Mouse (Mus musculus): ENCODE measurements around the gene Vwa3b.
A peak's percentile ranks its signal among the peaks of the same experiment; 100 is the strongest.

Gene Vwa3b

DNA sequence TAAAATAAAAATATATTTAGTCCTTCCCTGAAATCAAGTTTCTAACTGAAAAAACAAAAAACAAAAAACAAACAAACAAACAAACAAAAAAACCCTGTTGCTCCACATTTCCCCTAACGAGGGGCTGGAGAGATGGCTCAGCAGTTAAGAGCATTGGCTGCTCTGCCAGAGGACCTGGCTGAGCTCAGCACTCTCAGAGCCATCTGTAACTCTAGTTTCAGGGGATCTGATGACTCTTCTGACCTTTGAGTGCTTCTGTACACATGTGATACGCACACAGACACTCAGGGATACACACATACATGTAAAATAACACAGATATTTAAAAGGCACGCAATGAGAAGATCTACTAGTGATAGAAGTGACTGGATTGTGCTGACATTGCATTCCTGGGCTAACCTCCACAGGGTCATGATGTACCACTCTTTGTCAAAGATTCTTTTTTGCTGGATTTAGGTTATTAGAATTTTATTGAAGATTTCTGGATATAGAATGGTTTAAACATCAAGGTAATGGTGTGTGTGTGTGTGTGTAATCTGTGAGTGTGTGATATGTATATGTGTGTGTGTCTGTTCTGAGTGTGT, 14.7 kb upstream of the Vwa3b start:
- no peak for DNase-seq

DNA sequence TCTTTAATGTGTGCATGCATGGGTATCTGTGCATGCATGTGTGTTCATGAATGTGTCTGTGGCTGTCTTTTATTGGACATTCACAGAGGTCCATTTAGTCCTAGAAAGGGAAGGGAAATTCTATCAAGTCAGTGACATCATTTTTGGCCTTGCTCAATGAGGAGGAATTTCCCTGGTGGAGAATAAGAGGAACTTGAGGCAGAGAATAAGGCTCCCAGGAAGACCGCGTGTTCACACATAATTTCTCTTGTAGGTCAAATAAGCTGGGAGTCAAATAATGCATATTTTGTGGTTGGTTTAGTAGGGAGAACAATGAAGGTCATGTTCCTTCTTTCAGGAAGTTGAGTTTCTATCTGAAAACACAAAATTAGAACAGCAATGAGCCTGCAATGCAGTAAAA, 13.4 kb upstream of the Vwa3b start:
- DNase-seq, result no peak

DNA sequence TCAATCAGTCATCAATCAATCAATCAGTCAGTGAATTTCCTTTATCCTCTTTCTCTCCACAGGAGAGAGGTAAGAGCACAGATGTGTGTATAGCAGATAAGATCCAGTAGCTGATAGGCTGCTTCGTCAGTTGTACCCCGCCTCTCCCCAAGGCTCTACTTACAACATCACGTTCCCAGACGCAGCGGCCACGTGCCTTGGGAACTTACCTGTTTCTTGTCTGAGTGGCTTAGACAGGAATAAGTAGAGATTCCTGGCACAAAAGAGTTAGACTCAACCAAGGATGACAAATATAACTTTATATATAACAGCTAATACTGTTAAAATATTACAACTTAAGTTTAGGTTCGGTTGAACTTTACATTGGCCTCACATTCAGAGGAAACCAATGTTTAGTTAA, 12.7 kb upstream of the Vwa3b start:
- no peak for DNase-seq

DNA sequence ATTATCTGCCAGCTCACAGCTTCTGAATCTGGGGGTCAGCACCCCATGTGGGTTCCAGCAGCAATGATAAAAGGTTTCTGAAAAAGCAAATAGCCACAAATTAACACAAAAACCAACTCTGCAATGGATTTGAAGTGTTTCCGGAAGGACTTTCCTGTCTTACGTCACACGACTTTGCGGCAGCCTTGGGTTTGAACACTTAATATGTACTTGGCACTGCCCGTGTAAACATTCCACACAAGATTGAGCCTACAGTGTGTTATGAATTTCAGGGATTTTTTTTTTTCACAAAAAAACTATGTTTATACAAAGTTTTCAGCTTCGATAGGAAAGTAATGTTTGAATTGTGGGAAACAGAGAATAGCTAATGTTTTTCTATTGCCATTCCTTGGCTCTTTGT, 7.4 kb upstream of the Vwa3b start:
- DNase-seq, result no peak

DNA sequence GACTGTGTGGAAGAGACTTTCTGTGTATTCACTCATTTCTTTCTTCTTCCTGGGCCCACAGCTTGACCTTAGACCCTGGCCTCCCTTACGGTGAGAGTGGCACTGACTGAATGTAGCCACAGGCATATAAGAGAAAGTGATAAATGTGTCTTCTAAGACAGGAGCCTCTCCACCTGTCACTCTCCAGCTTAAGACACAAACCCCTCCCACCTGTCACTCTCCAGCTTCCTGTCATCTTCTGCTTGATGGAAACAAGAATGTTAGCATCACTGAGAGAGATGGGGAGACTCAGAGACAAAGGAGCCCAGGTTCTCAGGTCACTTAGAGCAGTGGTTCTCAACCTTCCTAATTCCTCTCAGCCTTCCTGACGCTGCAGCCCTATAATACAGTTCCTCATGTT, 3.7 kb upstream of the Vwa3b start:
- no peak for DNase-seq

DNA sequence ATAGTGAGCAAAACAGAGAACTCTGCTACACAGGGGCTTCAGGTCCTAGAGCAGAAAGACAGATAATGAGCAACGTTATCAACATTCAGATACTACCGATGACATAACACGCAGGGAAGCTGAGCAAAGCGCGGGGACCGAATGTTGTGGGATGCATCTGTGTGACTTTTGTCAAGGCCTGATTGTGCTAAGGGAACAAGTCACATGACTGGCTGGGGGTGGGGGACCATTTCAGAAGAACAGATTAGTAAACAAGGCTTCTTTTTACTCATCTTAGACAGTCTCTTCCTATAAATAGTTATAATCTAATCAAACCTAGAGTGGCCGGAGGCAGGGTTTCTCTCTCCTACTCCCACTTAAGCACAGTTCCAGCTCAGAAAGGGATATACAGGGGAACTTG, 1.7 kb upstream of the Vwa3b start:
- no peak for DNase-seq

DNA sequence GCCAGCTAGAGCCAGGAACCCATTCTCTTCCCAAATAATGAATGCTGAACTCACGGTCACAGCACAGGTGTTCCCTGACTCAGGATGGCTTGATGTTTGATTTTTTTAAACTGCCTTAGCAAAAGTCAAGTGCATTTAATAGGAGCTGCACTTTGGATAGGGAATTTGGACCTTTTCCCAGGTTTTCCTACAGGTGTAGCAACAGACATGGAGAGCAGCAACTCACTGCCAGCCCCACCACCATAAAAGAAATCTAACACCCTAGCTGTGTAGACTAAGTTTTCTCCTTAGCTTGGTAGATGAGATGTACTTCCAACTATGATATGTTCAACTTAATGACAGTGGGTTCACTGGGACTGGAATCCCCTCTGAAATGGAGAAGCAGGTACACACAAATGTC, 1.0 kb upstream of the Vwa3b start:
- no peak for DNase-seq

DNA sequence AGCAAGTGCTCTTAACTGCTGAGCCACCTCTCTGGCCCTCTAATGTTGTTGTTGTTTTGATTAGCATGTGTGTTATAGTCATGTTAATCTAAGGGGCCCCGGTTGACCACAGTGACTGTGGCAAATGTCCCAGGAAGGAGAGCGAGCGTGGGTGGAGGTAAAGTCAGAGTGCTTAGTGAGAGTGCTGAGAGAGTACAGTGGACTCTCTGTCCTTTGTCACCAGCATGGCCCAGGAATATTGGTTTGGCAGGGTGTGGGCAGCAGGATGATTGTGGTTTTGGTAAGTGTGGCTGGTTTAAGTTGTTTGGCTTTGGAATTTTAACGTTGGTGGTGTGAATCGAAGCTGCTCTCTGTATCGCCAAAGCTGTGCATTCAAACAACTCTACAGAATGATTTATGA, 470 bp downstream of the Vwa3b start:
- no peak for DNase-seq

DNA sequence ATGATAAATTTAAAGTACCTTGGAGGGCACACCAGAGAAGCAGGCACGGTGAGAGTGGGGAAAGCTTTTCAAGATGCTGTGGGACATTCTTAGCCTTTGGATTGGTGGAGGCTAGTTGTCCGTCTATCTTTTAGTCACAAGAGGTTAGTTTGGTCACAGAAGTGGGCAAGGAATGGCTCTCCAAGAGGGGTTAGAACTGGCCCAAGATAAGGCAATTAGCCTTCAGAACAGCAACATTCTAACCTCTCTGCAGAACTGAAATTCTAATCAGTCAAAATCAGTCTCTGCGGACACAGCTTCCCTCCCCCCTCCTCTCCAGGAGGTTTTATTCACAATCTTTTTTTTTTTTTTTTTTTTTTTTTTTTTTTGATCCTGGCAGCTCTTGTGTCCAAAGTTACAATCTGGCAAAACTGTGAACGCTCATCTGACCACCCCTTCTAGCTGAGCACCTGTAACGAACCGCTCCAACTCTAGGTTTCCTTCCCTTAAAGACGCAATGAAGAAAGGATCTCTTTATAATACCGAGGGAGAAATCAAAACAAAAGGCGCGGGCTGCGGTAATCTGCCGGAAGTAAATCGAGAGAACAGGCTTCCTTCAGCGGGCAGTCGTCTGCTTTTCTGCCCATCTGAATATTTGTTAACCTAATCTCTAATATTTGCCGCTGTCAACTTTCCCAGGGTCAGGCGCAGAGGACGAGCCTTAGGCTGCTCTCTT, 2.2 kb downstream of the Vwa3b start:
- DNase-seq, result no peak

DNA sequence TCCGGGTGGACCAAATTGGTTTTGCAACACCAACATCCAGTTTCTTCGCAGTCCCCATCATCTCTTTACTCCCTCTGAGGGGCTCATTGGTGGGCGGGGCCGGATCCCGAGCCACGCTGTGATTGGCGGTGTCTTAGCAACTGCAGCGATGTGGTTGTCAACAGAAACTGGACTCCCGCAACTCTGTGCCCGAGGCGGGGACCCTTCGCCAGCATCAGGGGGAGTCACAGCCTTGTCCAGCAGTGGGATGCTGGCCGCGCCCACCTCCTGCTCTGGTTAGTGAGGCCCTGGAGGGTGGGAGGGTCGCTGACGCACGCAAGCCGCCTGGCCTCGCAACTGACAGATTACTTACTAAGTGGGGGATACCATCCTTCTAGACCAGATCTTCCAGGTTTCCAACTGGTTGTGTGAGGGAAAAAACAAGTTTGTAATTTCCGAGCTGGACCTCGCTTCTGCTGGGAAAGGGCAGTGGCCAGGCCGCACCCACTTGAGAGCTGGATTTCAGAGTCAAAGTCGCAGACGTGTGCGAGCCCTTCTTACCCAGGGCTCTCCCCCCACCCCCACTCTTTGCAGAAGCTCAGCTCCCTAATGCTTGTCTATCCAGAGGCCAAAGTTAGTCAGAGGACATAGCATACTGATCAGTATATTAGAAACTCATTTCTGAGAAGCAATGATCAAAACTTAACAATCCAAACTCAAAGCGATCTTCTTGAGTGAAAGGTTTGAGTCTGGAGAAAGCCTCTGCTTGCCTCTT, 2.9 kb downstream of the Vwa3b start:
- DNase-seq, result peak; percentile 74 to 75

DNA sequence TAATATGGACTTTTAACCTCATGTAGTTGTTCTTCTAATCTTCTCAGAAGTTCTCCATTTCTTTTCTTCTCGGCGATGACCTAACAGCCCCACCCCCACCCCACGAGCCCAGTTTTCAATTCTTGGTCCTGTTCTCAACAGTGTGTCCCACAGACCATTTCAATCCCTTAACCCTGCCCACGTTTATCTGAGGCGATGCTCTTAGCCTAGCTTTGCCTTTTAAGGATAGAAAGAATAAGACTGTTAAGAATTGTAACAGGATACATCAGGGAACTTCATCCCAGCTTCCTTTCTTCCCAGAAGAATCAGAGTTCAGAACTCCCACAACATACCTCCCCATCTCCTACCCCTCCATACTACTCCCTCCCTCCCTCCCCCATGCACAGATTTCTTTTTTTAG, 3.5 kb downstream of the Vwa3b start:
- no peak for DNase-seq

DNA sequence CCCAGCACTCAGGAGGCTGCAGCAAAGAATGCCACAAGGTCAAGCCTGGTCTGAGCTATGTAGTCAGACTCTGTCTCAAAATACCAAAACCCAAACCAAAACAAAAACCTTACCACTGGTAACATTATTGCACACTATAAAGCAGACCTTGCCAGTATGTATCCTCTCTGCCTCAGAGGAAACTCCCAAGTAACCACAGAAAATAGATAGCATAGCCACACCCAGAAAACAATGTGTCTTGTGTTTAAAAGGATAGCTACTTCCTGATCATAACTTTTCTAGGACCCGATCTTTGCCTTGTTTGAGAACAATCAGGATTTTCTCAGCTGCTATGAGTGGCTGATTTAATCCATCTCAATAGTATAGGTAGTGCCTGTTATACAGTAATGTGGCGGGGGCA, 4.3 kb downstream of the Vwa3b start:
- no peak for DNase-seq

DNA sequence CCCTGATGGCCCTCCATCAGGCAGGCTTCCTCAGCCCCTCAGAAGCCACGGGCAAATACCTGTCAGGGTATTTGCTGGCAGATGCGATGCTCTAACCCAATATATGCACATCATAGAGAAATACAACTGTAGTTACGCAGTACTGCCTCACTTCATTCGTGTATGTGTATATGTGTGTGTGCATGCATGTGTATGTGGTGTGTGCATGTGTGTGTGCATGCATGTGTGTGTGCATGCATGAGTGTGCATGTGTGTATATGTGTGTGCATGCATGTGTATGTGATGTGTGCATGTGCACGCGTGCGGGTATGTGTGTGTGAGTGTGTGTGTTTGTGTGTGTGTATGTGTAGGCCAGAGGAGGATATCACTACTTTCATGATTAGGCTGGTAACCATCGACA, 9.5 kb downstream of the Vwa3b start:
- no peak for DNase-seq

DNA sequence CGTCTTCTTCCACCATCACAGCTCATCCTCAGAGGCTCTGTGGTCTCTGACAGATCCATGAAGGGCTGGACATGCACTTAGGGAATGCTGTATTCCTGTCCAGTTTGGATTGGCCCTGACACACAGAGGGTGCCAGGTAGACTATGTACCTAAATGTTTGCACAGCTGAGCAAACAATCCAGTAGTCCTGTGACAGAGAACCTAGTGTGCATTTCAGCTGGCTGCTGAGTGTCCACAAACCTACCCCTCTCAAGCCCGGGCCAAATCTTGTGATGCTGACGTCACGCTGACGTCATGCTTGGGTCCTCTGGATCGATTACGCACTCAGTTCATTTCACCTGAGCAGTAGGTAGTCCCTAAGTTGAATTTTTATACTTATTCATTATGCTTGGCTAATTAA, 14.7 kb downstream of the Vwa3b start:
- DNase-seq, result no peak

DNA sequence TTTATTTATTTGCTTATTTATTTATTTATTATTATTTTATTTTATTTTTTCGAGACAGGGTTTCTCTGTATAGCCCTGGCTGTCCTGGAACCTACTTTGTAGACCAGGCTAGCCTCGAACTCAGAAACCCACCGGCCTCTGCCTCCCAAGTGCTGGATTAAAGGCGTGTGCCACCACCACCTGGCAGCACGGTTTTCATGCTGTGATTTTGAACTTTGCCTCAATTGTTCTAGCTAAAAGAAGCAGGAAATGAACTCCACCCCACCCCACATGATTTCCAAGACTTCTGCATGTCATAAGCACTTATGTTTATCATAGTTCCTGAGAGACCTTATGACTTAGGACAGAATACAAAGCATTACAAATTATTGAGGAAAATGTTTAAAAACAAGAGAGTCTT, 15.5 kb downstream of the Vwa3b start:
- no peak for DNase-seq

DNA sequence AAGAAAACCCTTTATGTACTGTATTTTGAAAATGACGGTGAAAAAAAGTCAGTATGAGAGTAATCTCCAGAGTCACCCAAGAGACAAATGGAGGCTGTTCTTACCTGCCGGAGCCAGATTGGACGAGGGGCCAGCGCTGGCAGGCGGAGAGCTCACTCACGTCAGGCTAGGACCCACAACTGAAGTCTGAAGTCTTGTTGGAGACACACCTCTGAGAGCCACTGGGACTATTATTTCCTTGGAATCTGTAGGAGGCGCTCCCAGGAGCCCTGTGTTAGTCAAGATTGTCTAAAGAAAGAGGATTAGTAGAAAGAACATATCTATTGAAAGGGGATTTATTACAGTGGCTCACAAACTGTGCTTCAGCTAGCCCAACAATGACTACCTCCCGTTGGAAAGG, 16.4 kb downstream of the Vwa3b start:
- no peak for DNase-seq

DNA sequence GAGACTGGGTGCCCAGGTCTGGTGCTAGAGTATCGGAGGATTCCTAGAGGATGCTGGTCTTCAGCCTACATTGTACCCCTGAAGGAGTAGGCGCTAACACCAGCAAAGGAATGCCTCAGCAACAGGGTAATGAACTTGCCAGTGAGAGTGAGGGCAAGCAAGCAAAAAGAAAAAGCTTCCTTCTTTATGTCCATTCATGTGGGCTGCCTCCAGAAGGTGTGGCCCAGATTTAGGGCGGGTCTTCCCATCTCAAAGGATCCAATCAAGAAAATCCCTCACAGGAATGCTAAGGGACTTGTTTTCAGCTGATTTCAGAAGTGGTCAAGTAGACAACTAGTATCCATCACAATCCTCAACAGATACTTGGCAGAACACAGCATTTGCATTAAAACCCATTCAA, 16.8 kb downstream of the Vwa3b start:
- DNase-seq, result no peak

DNA sequence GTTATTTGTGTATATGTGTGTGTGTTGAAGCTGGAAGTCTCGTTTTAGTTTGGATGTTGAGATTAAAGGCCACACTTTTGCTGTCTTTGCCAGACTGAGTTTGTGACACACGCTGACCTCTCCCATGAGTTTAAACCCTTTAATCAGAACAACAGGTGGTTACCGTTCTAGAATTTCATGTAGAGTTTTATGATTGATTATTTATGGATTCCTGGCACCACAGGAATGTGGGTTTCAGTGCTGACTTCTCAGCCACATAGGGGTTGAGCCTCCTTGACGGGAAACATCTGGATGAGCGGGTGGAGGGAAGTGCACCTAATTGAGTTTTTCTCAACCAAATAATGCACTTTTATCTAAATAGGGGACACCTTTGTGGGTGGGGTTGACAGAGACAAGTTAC, 19.1 kb downstream of the Vwa3b start:
- no peak for DNase-seq

DNA sequence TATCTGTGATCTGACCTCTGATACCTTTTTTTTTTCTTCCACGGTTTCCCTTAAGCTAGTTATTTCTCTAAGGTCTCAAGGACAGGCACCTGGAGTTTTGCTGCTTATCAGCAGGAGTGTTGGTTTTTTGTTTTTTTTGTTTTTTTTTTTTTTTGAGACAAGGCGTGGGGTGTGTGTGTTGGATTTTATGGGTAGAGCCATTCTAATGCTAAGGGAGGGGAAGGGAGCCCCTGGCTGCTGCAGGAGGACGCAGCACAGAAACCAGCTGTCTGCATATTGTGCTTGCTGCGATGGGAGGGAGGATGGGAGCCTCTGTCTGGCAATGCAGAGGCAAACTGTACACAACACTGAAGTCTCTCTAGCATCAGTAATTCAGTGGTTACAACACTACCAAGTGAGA, 22.8 kb downstream of the Vwa3b start:
- no peak for DNase-seq

DNA sequence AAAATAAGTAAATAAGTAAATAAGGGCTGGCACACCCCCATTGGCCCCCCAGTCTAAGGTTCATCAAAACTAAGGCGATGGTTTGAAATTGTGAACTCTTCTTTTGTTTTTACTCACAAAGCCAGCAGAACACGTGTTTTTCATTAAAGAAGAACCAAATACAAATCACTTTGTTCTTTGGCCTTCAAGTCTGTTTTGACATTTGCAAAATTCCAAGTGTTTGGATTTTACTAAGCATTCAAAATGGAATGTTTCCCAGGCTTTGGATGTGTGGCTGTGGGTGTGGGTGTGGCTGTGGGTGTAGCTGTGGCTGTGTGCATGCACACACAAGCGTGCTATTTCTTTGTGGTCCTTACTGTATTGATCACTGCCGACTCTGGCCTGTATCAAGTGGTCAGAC, 27.3 kb downstream of the Vwa3b start:
- no peak for DNase-seq

DNA sequence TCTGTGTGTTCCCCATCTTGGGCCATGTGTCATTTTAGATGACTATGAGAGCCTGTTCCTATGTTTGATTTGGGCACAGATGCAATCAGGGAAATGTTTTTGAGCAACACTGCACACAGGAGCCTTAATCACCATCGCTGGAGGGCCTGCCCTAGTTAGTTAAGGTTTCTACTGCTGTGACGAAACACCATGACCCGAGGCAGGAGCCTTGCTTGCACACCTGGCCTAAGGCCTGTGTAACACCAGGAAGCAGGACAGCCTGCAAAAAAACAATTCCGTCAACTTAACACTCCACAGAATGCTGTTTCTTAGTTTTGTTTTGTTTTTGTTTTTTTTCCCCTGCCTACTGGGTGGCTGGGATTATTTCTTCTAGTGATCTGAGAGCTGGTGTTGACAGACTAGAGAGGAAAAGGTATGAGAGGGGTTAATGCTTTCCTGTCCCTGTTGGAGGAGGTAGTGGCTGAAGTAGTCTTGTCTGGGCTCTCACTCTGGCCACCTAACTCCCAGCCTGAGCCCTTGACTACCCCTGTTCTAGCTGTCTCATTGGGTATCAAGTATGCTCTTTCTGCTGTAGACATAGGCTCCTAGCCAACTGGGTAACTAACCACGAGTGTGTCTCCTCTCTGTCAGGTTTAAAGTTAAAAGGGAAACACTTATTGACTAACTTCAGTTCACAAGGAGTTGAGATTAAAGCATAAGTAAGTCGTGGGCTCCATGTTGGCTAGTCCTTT, 30.6 kb downstream of the Vwa3b start:
- no peak for DNase-seq

DNA sequence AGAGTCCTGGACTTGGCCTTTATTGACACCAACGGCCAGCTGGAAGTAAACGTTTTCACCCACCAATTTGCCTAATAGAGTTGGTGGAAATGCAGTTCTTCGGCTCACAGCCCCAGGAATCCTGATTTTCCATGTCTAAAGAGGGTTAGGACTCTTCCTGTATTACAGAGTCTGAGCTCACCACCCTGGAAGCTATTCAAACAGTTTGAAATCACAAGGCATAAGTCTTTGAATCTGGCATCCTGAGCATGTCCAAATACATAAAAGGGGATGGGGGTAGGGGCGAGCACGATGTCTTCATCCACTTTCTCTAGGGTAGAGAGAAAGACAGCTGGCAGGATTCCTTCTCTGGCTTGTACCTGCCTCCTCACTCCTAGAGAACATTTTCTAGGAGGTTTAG, 34.5 kb downstream of the Vwa3b start:
- DNase-seq, result no peak

DNA sequence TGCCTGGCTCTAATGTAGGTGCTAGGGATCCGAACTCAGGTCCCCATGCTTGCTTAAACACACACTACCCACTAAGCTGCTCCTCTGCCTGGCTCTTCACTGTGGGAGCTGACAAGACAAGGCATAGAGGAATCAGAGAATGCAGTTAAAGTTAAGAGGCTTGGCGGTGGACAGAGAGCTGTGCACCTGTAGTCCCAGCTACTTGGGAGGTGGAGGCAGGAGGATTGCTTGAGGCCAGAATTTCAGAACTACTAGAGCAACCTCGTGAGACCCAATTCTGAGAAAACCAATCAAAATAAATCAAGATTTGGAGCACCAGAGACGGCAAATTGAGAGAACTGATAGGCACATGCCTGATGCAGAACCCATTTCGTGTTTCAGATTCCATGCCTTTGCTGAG, 36.7 kb downstream of the Vwa3b start:
- DNase-seq, result no peak

DNA sequence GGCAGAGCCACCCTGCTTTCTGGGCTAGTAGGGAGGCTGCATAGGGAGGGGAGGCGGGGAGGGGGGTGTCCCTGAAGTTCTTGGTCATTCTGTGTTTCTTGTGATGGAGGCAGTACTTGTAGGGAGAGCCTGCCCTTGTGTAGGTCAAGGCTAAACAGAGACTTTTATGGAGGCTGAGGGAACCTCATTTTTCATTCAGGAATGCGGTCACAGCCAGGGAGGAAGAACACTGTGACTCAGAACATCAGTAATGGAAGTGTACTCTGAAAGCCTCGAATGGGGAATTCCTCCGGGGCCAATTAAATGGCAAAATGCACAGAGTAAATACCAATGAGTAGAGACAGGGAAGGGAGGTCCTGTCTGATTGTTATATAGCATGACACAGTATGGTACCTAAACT, 37.4 kb downstream of the Vwa3b start:
- no peak for DNase-seq
